Mouse (Mus musculus) ES-Bruce4 (cell line): ENCODE measurements around the gene Gprin1. TPM values are rescaled to one million over a fixed set of nuclear protein-coding genes. Genes with fewer than 3 reads are reported as not detected.

ENCODE experiments used
- H3K27ac ChIP-seq: 2 replicates; pipeline ENCODE4 v1.5.1; 2012; ENCODE audit warnings: low read length, inconsistent platforms; ENCODE audit not compliant: insufficient read depth
- H3K27me3 ChIP-seq: 2 replicates; pipeline ENCODE4 v1.6.1; 2012; ENCODE audit warnings: mild to moderate bottlenecking, low read length, inconsistent platforms; ENCODE audit not compliant: control insufficient read depth, poor library complexity, insufficient read depth, severe bottlenecking
- H3K36me3 ChIP-seq: 2 replicates; pipeline ENCODE4 v1.6.1; 2012; ENCODE audit warnings: inconsistent platforms, mild to moderate bottlenecking, low read length, moderate library complexity; ENCODE audit not compliant: control insufficient read depth, poor library complexity, insufficient read depth, severe bottlenecking
- H3K4me1 ChIP-seq: one replicate; pipeline ENCODE4 v1.8.1; 2011; ENCODE audit warnings: low read length; ENCODE audit not compliant: control insufficient read depth, insufficient read depth
- H3K4me3 ChIP-seq: 2 replicates; pipeline ENCODE4 v1.5.1; 2011; ENCODE audit warnings: low read depth, mild to moderate bottlenecking, low read length
- H3K9ac ChIP-seq: 2 replicates; pipeline ENCODE4 v1.6.1; 2012; ENCODE audit warnings: low read depth, mild to moderate bottlenecking, inconsistent platforms; ENCODE audit not compliant: poor library complexity, severe bottlenecking
- H3K9me3 ChIP-seq: replicated peaks from 2 replicates; pipeline ENCODE4 v1.6.1; 2012; ENCODE audit warnings: mild to moderate bottlenecking, low read length, inconsistent platforms; ENCODE audit not compliant: control insufficient read depth, poor library complexity, insufficient read depth, severe bottlenecking
- CTCF ChIP-seq: IDR thresholded peaks from one replicate; pipeline ENCODE4 v1.8.1; 2011; ENCODE audit warnings: low read depth, low read length
- EP300 ChIP-seq: IDR thresholded peaks from 2 replicates; pipeline ENCODE4 v1.6.1; 2011; ENCODE audit warnings: low read depth, low read length; ENCODE audit not compliant: insufficient read depth
- POLR2A ChIP-seq: IDR thresholded peaks from one replicate; pipeline ENCODE4 v1.8.1; 2011; ENCODE audit warnings: low read length; ENCODE audit not compliant: insufficient read depth
- polyA plus RNA-seq: library from polyadenylated mRNA; stranded (reverse); fragments of >200 nt; gene quantifications from 2 replicates; pipeline ENCODE4 v1.2.4, GENCODE M21; 2011; ENCODE audit warnings: low read depth; ENCODE audit not compliant: missing spikeins, insufficient read depth, insufficient read length

Gprin1 gene
- polyA plus RNA-seq, 1 experiment, result not detected

GRCm38 (mm10) chr13:54746110-54746509 lies 3.6 kb downstream of the Gprin1 start:
- Histone ChIP-seq H3K9ac (no peak overlapping the region), H3K4me1 (no peaks in the 10 kb centered on the region), H3K9me3 (no peaks in the 10 kb centered on the region), H3K27ac (no peak overlapping the region), H3K36me3 (no peaks in the 10 kb centered on the region), H3K4me3 (no peak overlapping the region), H3K27me3 (peaks cover 3% of the 10 kb centered on the region)
- TF ChIP-seq CTCF, result no peak
- no peak for TF ChIP-seq POLR2A
- no peak for TF ChIP-seq EP300

- Histone ChIP-seq H3K4me3 (peak overlapping the region; percentile 77), H3K9me3 (no peaks in the 10 kb centered on the region), H3K4me1 (no peaks in the 10 kb centered on the region), H3K36me3 (no peaks in the 10 kb centered on the region), H3K27me3 (peaks cover 6% of the 10 kb centered on the region), H3K27ac (no peak overlapping the region), H3K9ac (peak overlapping the region; percentile 64)
- no peak for TF ChIP-seq EP300
- TF ChIP-seq POLR2A, result no peak
- peak; percentile 5 for TF ChIP-seq CTCF
These were observed 11.5 kb downstream of the Gprin1 start for GRCm38 (mm10) chr13:54738213-54738601.

- no peak for TF ChIP-seq POLR2A
- peak; percentile 4 for TF ChIP-seq CTCF
- H3K27ac ChIP-seq, result no peak overlapping the region
- H3K4me1 ChIP-seq, result no peaks in the 10 kb centered on the region
- peaks cover 6% of the 10 kb centered on the region for H3K27me3 ChIP-seq
- H3K4me3 ChIP-seq, result peak overlapping the region; percentile 77
- no peaks in the 10 kb centered on the region for H3K36me3 ChIP-seq
- peak overlapping the region; percentile 64 for H3K9ac ChIP-seq
- no peaks in the 10 kb centered on the region for H3K9me3 ChIP-seq
These were observed 12.0 kb downstream of the Gprin1 start for GRCm38 (mm10) chr13:54737488-54738212.

GRCm38 (mm10) chr13:54736931-54737330 lies 12.7 kb downstream of the Gprin1 start:
- Histone ChIP-seq H3K27ac (no peak overlapping the region), H3K4me3 (no peak overlapping the region), H3K27me3 (peaks cover 6% of the 10 kb centered on the region), H3K9ac (peak overlapping the region; percentile 64; the same call in 1 of the 2 replicates), H3K4me1 (no peaks in the 10 kb centered on the region), H3K36me3 (no peaks in the 10 kb centered on the region), H3K9me3 (no peaks in the 10 kb centered on the region)
- TF ChIP-seq POLR2A, result no peak
- TF ChIP-seq EP300, result no peak
- TF ChIP-seq CTCF, result no peak

- Histone ChIP-seq H3K4me1 (no peaks in the 10 kb centered on the region), H3K4me3 (no peak overlapping the region), H3K9me3 (no peaks in the 10 kb centered on the region; the same call in 1 of the 2 replicates), H3K27me3 (no peaks in the 10 kb centered on the region), H3K27ac (no peak overlapping the region), H3K36me3 (no peaks in the 10 kb centered on the region), H3K9ac (no peak overlapping the region)
- TF ChIP-seq EP300 (no peak), POLR2A (no peak), CTCF (no peak)
These were observed 23.5 kb downstream of the Gprin1 start for GRCm38 (mm10) chr13:54726131-54726530.

GRCm38 (mm10) chr13:54723143-54723542 lies 26.5 kb downstream of the Gprin1 start:
- Histone ChIP-seq H3K27me3 (no peaks in the 10 kb centered on the region), H3K4me1 (no peaks in the 10 kb centered on the region)
- TF ChIP-seq CTCF, result peak; percentile 50
- TF ChIP-seq POLR2A, result no peak

More at GRCm38 (mm10) chr13:54723143-54723542, 26.5 kb downstream of the Gprin1 start:
- Histone ChIP-seq H3K4me3 (no peak overlapping the region), H3K36me3 (no peaks in the 10 kb centered on the region), H3K27ac (no peak overlapping the region), H3K9me3 (no peaks in the 10 kb centered on the region; the same call in 1 of the 2 replicates), H3K9ac (no peak overlapping the region)
